Mouse (Mus musculus): ENCODE data around the gene Pigx. TPM values are rescaled to one million over a fixed set of nuclear protein-coding genes. Genes with fewer than 3 reads are reported as not detected.
"Not testable (repeated sequence)": the region's sequence is repeated elsewhere in the genome, so short reads cannot be mapped to it uniquely, and the experiment has no call there.

Pigx gene
- polyA plus RNA-seq, 1 experiment from 2014 or later, result 147 TPM

DNA sequence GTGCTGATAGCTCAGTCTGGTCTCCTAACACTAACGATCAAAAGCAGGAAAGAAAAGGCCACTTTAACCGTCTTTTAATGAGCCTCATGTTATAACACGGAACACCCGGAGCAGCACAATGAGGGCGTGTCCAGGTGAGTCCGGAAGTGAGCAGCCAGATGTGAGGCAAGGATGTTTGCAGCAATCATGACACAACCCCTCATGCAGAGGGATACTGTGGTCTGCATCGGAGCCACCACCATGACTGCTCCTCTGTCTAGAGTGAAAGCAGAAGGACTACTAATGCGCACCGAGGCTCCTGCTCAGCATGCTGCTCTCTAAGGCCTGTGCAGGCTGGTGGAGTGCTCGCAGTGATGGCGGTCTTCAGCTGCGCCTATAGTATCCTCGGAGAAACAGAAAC lies 2.8 kb upstream of the Pigx start:
- H3K9me3 ChIP-seq (ENCODE audit: control insufficient read depth, low read length), result peaks cover 4% of the 10 kb centered on the region; the same call in 1 of the 2 replicates
- H3K36me3 ChIP-seq (ENCODE audit: control insufficient read depth, insufficient read depth, low read length), result peaks cover 32% of the 10 kb centered on the region
- H3K4me1 ChIP-seq (ENCODE audit: control insufficient read depth, insufficient read depth, low read length), result peaks cover 9% of the 10 kb centered on the region; the same call in 1 of the 2 replicates
- no peak overlapping the region for H3K4me2 ChIP-seq (replicated peaks; ENCODE audit: low read depth, low read length)
- no peaks in the 10 kb centered on the region for H3K27me3 ChIP-seq (ENCODE audit: control insufficient read depth, insufficient read depth, low read length)
- no peak overlapping the region for H3K9ac ChIP-seq (ENCODE audit: low read depth, low read length)
- WGBS, result 94% methylated on average over 13 of the region's 13 CpGs
- ATAC-seq (ENCODE audit: low FRiP score, low TSS enrichment), result no peak
- no peak overlapping the region for H3K27ac ChIP-seq (ENCODE audit: low read depth, low read length)
- no peak overlapping the region for H3K4me3 ChIP-seq (ENCODE audit: low read length)

GRCm38 (mm10) chr16:32098897-32099637 lies 473 bp downstream of the Pigx start:
- Histone ChIP-seq H3K36me3 (ENCODE audit: control insufficient read depth, insufficient read depth, low read length) (peaks cover 22% of the 10 kb centered on the region), H3K27me3 (ENCODE audit: control insufficient read depth, insufficient read depth, low read length) (no peaks in the 10 kb centered on the region), H3K4me1 (ENCODE audit: control insufficient read depth, insufficient read depth, low read length) (peaks cover 9% of the 10 kb centered on the region; the same call in 1 of the 2 replicates), H3K9ac (ENCODE audit: low read depth, low read length) (peak overlapping the region; percentile 86), H3K4me3 (ENCODE audit: low read length) (peak overlapping the region; percentile 91), H3K9me3 (ENCODE audit: control insufficient read depth, low read length) (no peaks in the 10 kb centered on the region), H3K27ac (ENCODE audit: low read depth, low read length) (peak overlapping the region; percentile 78), H3K4me2 (replicated peaks; ENCODE audit: low read depth, low read length) (peak overlapping the region; percentile 77)
- ATAC-seq (ENCODE audit: low FRiP score, low TSS enrichment), result peak; percentile 78
- WGBS, result 2% methylated on average over 37 of the region's 39 CpGs

GRCm38 (mm10) chr16:32097757-32098156 lies 1.8 kb downstream of the Pigx start:
- peaks cover 12% of the 10 kb centered on the region for H3K36me3 ChIP-seq (ENCODE audit: control insufficient read depth, insufficient read depth, low read length)
- not testable (repeated sequence) for H3K27ac ChIP-seq (ENCODE audit: low read depth, low read length); H3K9me3 ChIP-seq (ENCODE audit: control insufficient read depth, low read length); ATAC-seq (ENCODE audit: low FRiP score, low TSS enrichment); H3K4me1 ChIP-seq (ENCODE audit: control insufficient read depth, insufficient read depth, low read length); H3K9ac ChIP-seq (ENCODE audit: low read depth, low read length); H3K27me3 ChIP-seq (ENCODE audit: control insufficient read depth, insufficient read depth, low read length); H3K4me2 ChIP-seq (replicated peaks; ENCODE audit: low read depth, low read length); H3K4me3 ChIP-seq (ENCODE audit: low read length)
- 92% methylated on average over 2 of the region's 2 CpGs for WGBS

DNA sequence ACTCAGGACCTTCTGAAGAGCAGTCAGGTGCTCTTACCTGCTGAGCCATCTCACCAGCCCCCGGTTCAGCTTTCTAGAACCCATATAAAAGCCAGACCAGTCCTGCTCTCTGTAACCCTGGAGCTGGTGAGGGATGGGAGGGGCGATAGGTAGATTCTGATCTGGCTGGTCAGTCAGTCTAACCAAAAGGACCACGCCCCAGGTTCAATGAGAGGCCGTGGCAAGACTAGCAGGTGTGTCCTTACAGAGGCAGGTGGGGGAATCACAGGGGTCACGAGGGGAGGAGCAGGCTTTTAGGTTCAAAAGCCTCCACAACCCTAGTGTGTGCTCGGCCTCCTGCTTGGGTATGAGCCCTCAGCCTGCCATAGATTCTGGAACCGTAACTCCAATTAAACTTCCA lies 8.1 kb downstream of the Pigx start:
- H3K4me3 ChIP-seq (ENCODE audit: low read length), result no peak overlapping the region
- H3K36me3 ChIP-seq (ENCODE audit: control insufficient read depth, insufficient read depth, low read length), result peaks cover 55% of the 10 kb centered on the region
- H3K4me2 ChIP-seq (replicated peaks; ENCODE audit: low read depth, low read length), result no peak overlapping the region
- H3K27me3 ChIP-seq (ENCODE audit: control insufficient read depth, insufficient read depth, low read length), result no peaks in the 10 kb centered on the region
- no peaks in the 10 kb centered on the region for H3K4me1 ChIP-seq (ENCODE audit: control insufficient read depth, insufficient read depth, low read length)
- no peak overlapping the region for H3K27ac ChIP-seq (ENCODE audit: low read depth, low read length)
- no peak for ATAC-seq (ENCODE audit: low FRiP score, low TSS enrichment)
- 93% methylated on average over 7 of the region's 7 CpGs for WGBS
- no peaks in the 10 kb centered on the region for H3K9me3 ChIP-seq (ENCODE audit: control insufficient read depth, low read length)
- H3K9ac ChIP-seq (ENCODE audit: low read depth, low read length), result no peak overlapping the region

DNA sequence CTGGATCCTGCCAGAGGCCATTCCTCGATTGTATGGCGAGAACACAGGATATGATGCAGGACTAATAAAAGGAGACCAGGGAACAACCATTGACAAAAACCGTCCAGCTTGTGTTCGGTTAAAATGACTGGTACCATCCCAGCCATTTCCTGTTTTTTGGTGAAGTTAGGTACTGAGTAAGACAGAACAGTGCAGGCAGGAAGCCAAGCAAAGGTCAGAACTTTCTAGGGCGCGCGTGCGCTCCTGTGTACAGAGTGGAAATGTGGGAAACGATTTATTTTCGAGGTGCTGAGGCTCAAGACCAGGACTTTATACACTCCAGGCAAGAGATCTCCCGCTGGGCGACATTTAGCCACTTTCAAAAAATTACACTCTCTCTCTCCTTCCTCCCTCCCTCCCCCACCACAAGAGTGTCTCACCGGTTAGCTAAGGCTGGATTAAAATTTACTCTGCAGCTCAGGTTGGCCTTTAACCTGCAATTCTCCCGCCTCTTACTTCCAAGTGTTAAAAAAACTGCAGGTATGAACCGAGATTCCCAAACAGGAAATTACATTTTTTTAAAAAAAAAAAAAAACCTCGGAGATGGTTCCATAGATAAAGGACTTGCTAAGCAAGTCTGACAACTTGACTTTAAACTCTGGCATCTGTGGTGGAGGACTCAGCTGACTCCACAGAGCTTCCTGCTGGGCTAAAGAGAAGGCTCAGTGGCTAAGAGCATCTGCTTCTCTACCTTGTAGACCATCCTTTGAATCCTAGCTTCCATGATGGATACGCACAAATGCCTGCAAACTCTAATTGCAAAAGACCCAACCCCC lies 11.7 kb downstream of the Pigx start:
- Histone ChIP-seq H3K9me3 (ENCODE audit: control insufficient read depth, low read length) (no peaks in the 10 kb centered on the region), H3K4me3 (ENCODE audit: low read length) (no peak overlapping the region), H3K4me2 (replicated peaks; ENCODE audit: low read depth, low read length) (no peak overlapping the region), H3K27ac (ENCODE audit: low read depth, low read length) (peak overlapping the region; percentile 67), H3K27me3 (ENCODE audit: control insufficient read depth, insufficient read depth, low read length) (no peaks in the 10 kb centered on the region), H3K9ac (ENCODE audit: low read depth, low read length) (no peak overlapping the region), H3K36me3 (ENCODE audit: control insufficient read depth, insufficient read depth, low read length) (peaks cover 71% of the 10 kb centered on the region), H3K4me1 (ENCODE audit: control insufficient read depth, insufficient read depth, low read length) (no peaks in the 10 kb centered on the region)
- ATAC-seq (ENCODE audit: low FRiP score, low TSS enrichment), result peak; percentile 32; the same call in 1 of the 2 replicates
- WGBS, result 57% methylated on average over 17 of the region's 17 CpGs

GRCm38 (mm10) chr16:32078991-32079511 lies 20.5 kb downstream of the Pigx start, which contains the start of gene Pak2:
Gene Pak2, minus strand, starts transcription at chr16:32079342.
- H3K27ac ChIP-seq (ENCODE audit: low read depth, low read length), result peak within 1 kb of the TSS; percentile 96
- peak; percentile 96 for ATAC-seq (ENCODE audit: low FRiP score, low TSS enrichment)
- under 1% methylated on average over 48 of the region's 60 CpGs for WGBS

GRCm38 (mm10) chr16:32078408-32078990 lies 21.0 kb downstream of the Pigx start:
- H3K9me3 ChIP-seq (ENCODE audit: control insufficient read depth, low read length), result no peaks in the 10 kb centered on the region
- H3K36me3 ChIP-seq (ENCODE audit: control insufficient read depth, insufficient read depth, low read length), result no peaks in the 10 kb centered on the region
- ATAC-seq (ENCODE audit: low FRiP score, low TSS enrichment), result no peak; the same call in 1 of the 2 replicates
- H3K4me1 ChIP-seq (ENCODE audit: control insufficient read depth, insufficient read depth, low read length), result peaks cover 16% of the 10 kb centered on the region
- under 1% methylated on average over 30 of the region's 30 CpGs for WGBS
- peak overlapping the region; percentile 96 for H3K27ac ChIP-seq (ENCODE audit: low read depth, low read length)
- H3K27me3 ChIP-seq (ENCODE audit: control insufficient read depth, insufficient read depth, low read length), result no peaks in the 10 kb centered on the region
- peak overlapping the region; percentile 84 for H3K4me2 ChIP-seq (replicated peaks; ENCODE audit: low read depth, low read length)
- peak overlapping the region; percentile 98 for H3K9ac ChIP-seq (ENCODE audit: low read depth, low read length)
- peak overlapping the region; percentile 95 for H3K4me3 ChIP-seq (ENCODE audit: low read length)

More at GRCm38 (mm10) chr16:32078991-32079511, 20.5 kb downstream of the Pigx start, which contains the start of gene Pak2:
- H3K36me3 ChIP-seq (ENCODE audit: control insufficient read depth, insufficient read depth, low read length), result peaks cover under 1% of the 10 kb centered on the region; the same call in 1 of the 2 replicates
- no peaks in the 10 kb centered on the region for H3K27me3 ChIP-seq (ENCODE audit: control insufficient read depth, insufficient read depth, low read length)
- peak within 1 kb of the TSS; percentile 84 for H3K4me2 ChIP-seq (replicated peaks; ENCODE audit: low read depth, low read length)
- peak within 1 kb of the TSS; percentile 98 for H3K9ac ChIP-seq (ENCODE audit: low read depth, low read length)
- peak within 1 kb of the TSS; percentile 95 for H3K4me3 ChIP-seq (ENCODE audit: low read length)
- H3K4me1 ChIP-seq (ENCODE audit: control insufficient read depth, insufficient read depth, low read length), result peaks cover 16% of the 10 kb centered on the region
- no peaks in the 10 kb centered on the region for H3K9me3 ChIP-seq (ENCODE audit: control insufficient read depth, low read length)

DNA sequence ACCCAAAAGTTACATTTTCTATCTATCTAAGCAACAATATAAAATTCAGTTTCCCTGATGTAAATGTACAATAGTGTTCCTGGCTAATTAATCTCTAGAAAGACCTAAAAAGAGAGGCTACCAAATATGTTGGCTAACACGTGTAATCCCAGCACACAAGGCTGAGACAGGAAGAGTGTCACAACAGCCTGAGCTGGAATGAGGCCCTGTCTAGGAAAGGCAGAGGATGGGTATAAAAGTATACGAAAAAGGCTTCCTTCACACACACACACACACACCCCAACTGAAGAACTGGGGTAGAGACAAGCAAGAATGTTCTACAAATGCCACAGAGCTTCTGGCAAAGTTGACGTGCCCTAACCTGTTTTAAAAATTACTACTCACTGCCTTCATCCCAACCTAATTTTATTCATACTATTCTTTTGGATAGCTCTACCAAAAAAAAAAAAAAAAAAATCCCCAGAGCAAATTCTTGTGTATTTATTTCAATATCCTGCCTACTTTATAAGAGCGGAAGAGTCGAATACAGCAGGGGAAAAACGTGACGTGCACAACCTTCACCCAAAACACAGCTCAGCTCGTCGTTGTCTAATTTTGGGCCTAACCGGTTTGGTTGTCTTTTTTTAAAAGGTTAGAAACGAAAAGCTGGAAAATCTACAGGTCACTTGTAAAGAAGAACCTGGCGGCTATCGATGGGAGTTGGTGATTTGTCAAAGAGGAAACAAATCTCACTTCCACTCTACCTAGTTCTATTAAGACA lies 21.7 kb downstream of the Pigx start:
- Histone ChIP-seq H3K4me3 (ENCODE audit: low read length) (peak overlapping the region; percentile 95), H3K4me2 (replicated peaks; ENCODE audit: low read depth, low read length) (peak overlapping the region; percentile 84), H3K27me3 (ENCODE audit: control insufficient read depth, insufficient read depth, low read length) (no peaks in the 10 kb centered on the region), H3K9ac (ENCODE audit: low read depth, low read length) (peak overlapping the region; percentile 98), H3K9me3 (ENCODE audit: control insufficient read depth, low read length) (no peaks in the 10 kb centered on the region), H3K36me3 (ENCODE audit: control insufficient read depth, insufficient read depth, low read length) (no peaks in the 10 kb centered on the region), H3K4me1 (ENCODE audit: control insufficient read depth, insufficient read depth, low read length) (peaks cover 16% of the 10 kb centered on the region), H3K27ac (ENCODE audit: low read depth, low read length) (no peak overlapping the region)
- WGBS, result 7% methylated on average over 13 of the region's 13 CpGs
- ATAC-seq (ENCODE audit: low FRiP score, low TSS enrichment), result no peak
